Mouse (Mus musculus) liver, embryonic 14.5 days (tissue): ENCODE results near the gene Ash1l. TPM values are rescaled to one million over a fixed set of nuclear protein-coding genes. Genes with fewer than 3 reads are reported as not detected.

Experiments
- ATAC-seq: fragments of 200-750 bp; cut with Nextera tagmentation; 2 replicates; pipeline ENCODE4 v1.8.0; 2017; ENCODE audit warnings: moderate number of reproducible peaks, mild to moderate bottlenecking, moderate library complexity; ENCODE audit not compliant: insufficient read depth
- DNase-seq, 3 experiments: peaks; one replicate each; pipeline ENCODE4 v3.0.0-alpha.2; 2012 to 2013; ENCODE audit warnings: low read depth in 3 of 3, low spot score in 3 of 3
- H3K27ac ChIP-seq: fragments of 300-500 bp; sonication (generic); 2 replicates; pipeline ENCODE4 v1.5.1; 2014; ENCODE audit warnings: moderate library complexity, mild to moderate bottlenecking, control low read depth, inconsistent platforms
- H3K27me3 ChIP-seq: fragments of 300-500 bp; sonication (generic); 2 replicates; pipeline ENCODE4 v1.6.1; 2014; ENCODE audit warnings: mild to moderate bottlenecking, low read length, moderate library complexity; ENCODE audit not compliant: control insufficient read depth, insufficient read depth
- H3K36me3 ChIP-seq: fragments of 300-500 bp; sonication (generic); replicated peaks from 2 replicates; pipeline ENCODE4 v1.6.1; 2014; ENCODE audit warnings: low read depth; ENCODE audit not compliant: control insufficient read depth, insufficient read depth
- H3K4me1 ChIP-seq, 2 experiments: fragments of 200-500 bp in 1 of 2; fragments of 300-500 bp in 1 of 2; sonication (generic) in 1 of 2; replicated peaks; 2 replicates each; pipeline ENCODE4 v1.6.1; 2012 to 2014; ENCODE audit warnings: antibody characterized with exemption in 1 of 2, inconsistent platforms in 1 of 2, low read length in 1 of 2; ENCODE audit not compliant: control insufficient read depth in 2 of 2, insufficient read depth in 2 of 2
- H3K4me2 ChIP-seq: fragments of 300-500 bp; sonication (generic); 2 replicates; pipeline ENCODE4 v1.6.1; 2014; ENCODE audit warnings: low read depth, mild to moderate bottlenecking, control low read depth, moderate library complexity
- H3K4me3 ChIP-seq, 2 experiments: fragments of 200-500 bp in 1 of 2; fragments of 300-500 bp in 1 of 2; sonication (generic) in 1 of 2; 2 replicates each; pipeline ENCODE4 v1.5.1; 2012 to 2014; ENCODE audit warnings: low read depth in 2 of 2, low read length in 2 of 2, mild to moderate bottlenecking in 2 of 2, control low read depth in 1 of 2, inconsistent platforms in 1 of 2, moderate library complexity in 1 of 2; ENCODE audit not compliant: insufficient read depth in 1 of 2
- H3K9ac ChIP-seq: fragments of 300-500 bp; sonication (generic); replicated peaks from 2 replicates; pipeline ENCODE4 v1.6.1; 2014; ENCODE audit warnings: mild to moderate bottlenecking, control low read depth, moderate library complexity
- H3K9me3 ChIP-seq: fragments of 300-500 bp; sonication (generic); 2 replicates; pipeline ENCODE4 v1.6.1; 2016; ENCODE audit warnings: low read length, mixed read lengths; ENCODE audit not compliant: control insufficient read depth
- CTCF ChIP-seq: IDR thresholded peaks from 2 replicates; pipeline ENCODE4 v1.5.1; 2016; ENCODE audit warnings: antibody characterized with exemption, low read depth, control low read depth
- EP300 ChIP-seq: IDR thresholded peaks from 2 replicates; pipeline ENCODE4 v1.6.1; 2016; ENCODE audit warnings: antibody characterized with exemption, low read depth
- WGBS: fragments of 180-500 bp; shearing (Covaris S2); extraction: QIAGEN DNeasy Blood & Tissue Kit; methylation state at CpG from one replicate; pipeline ENCODE4 v1.1.7; 2014; ENCODE audit not compliant: insufficient replicate concordance; 5-methylcytosine and 5-hydroxymethylcytosine counted together
- polyA plus RNA-seq, 2 experiments: library from polyadenylated mRNA; depleted of rRNA in 1 of 2; stranded (reverse) in 1 of 2; unstranded in 1 of 2; fragments of >200 nt; fragmentation: Nextera tagmentation in 1 of 2; extraction: Ambion mirVana in 1 of 2; gene quantifications; 2 replicates each; pipeline versions ENCODE4 v1.2.1 to v1.2.3; 2012 to 2014

Gene Ash1l
- polyA plus RNA-seq, 2 experiments = 3.2 to 3.6 TPM

- TF ChIP-seq EP300 (no peak), CTCF (no peak)
- no peaks in the 10 kb centered on the region for H3K27me3 ChIP-seq
- peak overlapping the region; percentile 88 for H3K4me2 ChIP-seq
- peaks cover 18% of the 10 kb centered on the region for H3K36me3 ChIP-seq
- H3K9me3 ChIP-seq = no peaks in the 10 kb centered on the region
- H3K27ac ChIP-seq = peak overlapping the region; percentile 12
- under 1% methylated on average over 19 of the region's 19 CpGs for WGBS
- ATAC-seq (peak; percentile 52), DNase-seq (no peak)
- peaks cover 13 to 16% of the 10 kb centered on the region in 2 experiments for H3K4me1 ChIP-seq
- H3K9ac ChIP-seq = peak overlapping the region; percentile 59
- H3K4me3 ChIP-seq = peak overlapping the region; percentile 60 to 95
Measured at GRCm38 (mm10) chr3:89101459-89101811, 151.0 kb downstream of the Ash1l start.

DNA sequence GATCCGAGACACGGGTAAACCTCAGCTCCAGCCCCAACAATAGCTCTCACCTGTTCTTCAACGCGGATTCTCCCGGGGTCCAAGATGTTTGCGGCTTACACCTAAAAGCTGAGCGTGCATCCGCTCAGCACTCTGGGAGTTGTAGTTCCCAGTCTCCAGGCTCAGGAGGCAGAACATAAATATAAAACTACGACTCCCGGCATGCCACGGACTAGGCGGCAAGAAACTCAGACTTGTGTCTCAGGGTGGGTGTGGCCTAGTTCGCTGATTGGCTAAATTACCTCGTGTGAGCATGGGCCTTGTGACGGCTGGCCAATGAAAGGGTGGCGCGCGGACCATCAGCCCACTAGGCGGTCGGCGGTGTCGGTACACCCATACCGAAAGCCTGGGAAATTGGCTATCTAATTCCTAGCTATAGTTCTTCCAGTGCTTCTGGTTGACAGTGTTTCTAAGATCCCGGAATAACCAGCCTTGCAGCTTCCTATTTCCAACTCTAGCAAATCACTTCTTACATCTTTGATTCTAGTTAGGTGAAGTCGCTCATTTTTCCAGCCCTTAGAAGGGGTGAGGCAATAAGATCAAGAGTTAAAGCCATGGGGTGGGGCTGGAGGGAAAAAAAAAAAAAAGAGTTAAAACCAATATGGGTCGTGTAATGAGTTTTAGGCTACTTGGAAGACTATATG lies 151.5 kb downstream of the Ash1l start, which contains the start of gene Fdps:
Gene Fdps, minus strand, starts transcription at position 148 of the 683 bp plus-strand sequence.
- TF ChIP-seq EP300 = no peak
- peak; percentile 58; the same call in 1 of the 2 replicates for TF ChIP-seq CTCF
- 0% methylated on average over 26 of the region's 26 CpGs for WGBS
- Histone ChIP-seq H3K9me3 (no peaks in the 10 kb centered on the region), H3K27me3 (no peaks in the 10 kb centered on the region), H3K9ac (peak within 1 kb of the TSS; percentile 59), H3K4me2 (peak within 1 kb of the TSS; percentile 88), H3K36me3 (peaks cover 18% of the 10 kb centered on the region), H3K4me3 (peak within 1 kb of the TSS; percentile 60 to 95), H3K27ac (peak within 1 kb of the TSS; percentile 72), H3K4me1 (peaks cover 13 to 16% of the 10 kb centered on the region in 2 experiments)
- ATAC-seq (peak; percentile 98), DNase-seq (peak; percentile 99 to 100 (median 100))

- Histone ChIP-seq H3K9me3 (no peaks in the 10 kb centered on the region), H3K4me2 (peak overlapping the region; percentile 63), H3K27me3 (no peaks in the 10 kb centered on the region), H3K36me3 (peaks cover 11% of the 10 kb centered on the region), H3K4me1 (peaks cover 14 to 16% of the 10 kb centered on the region in 2 experiments), H3K27ac (peak overlapping the region; percentile 72), H3K9ac (peak overlapping the region; percentile 53), H3K4me3 (peak overlapping the region in 1 of 2 experiments; percentile 60; a peak in 2 of 4 replicates)
- WGBS = 54% methylated on average over 12 of the region's 12 CpGs
- no peak for ATAC-seq
- DNase-seq = no peak
- TF ChIP-seq EP300 = 0 out of 2 replicates have a peak, but pooled peaks have one; percentile 6
- no peak for TF ChIP-seq CTCF
Measured at GRCm38 (mm10) chr3:89102495-89103290, 152.3 kb downstream of the Ash1l start.

- Histone ChIP-seq H3K27ac (peak overlapping the region; percentile 72), H3K9me3 (no peaks in the 10 kb centered on the region), H3K36me3 (peaks cover 9% of the 10 kb centered on the region), H3K9ac (no peak overlapping the region), H3K27me3 (no peaks in the 10 kb centered on the region), H3K4me2 (no peak overlapping the region), H3K4me1 (peaks cover 15 to 16% of the 10 kb centered on the region in 2 experiments), H3K4me3 (no peak overlapping the region)
- no peak for DNase-seq
- WGBS = 42% methylated on average over 4 of the region's 4 CpGs
- TF ChIP-seq EP300 (no peak), CTCF (no peak)
- ATAC-seq = no peak
Measured at GRCm38 (mm10) chr3:89103291-89103595, 152.8 kb downstream of the Ash1l start.

DNA sequence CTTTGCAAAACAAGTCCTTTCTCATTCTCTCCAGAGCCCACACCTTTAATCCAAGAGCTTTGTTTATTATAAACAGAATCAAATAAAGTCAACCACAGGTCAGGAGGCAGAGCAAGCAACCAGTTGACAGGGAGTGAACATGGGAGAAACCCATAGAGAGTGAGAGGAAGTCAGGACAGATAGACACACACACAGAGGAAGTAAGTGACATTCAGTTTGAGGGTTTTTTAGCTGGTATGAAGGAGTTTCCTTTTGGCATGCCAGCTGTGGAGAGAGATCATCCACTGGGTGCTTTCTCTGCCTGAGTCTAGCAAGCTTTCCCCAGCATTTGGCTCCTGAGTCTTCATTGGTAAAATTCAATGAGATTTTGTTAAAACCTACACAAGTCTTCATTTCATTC lies 156.5 kb downstream of the Ash1l start:
- no peak for DNase-seq
- Histone ChIP-seq H3K9me3 (no peaks in the 10 kb centered on the region), H3K27me3 (no peaks in the 10 kb centered on the region), H3K9ac (no peak overlapping the region), H3K4me3 (no peak overlapping the region), H3K36me3 (no peaks in the 10 kb centered on the region), H3K27ac (no peak overlapping the region), H3K4me2 (no peak overlapping the region), H3K4me1 (peaks cover 11 to 15% of the 10 kb centered on the region in 2 experiments)
- TF ChIP-seq EP300 (no peak), CTCF (no peak)
- no peak for ATAC-seq
